Mouse (Mus musculus) intestine, postnatal 0 days (tissue): ENCODE results near the gene Crnkl1. TPM values are rescaled to one million over a fixed set of nuclear protein-coding genes. Genes with fewer than 3 reads are reported as not detected.

Experiments
- ATAC-seq: fragments of 200-750 bp; cut with Nextera tagmentation; 2 replicates; pipeline ENCODE4 v1.8.0; 2017; ENCODE audit warnings: mild to moderate bottlenecking, moderate TSS enrichment, moderate library complexity
- H3K27ac ChIP-seq: fragments of 300-500 bp; sonication (generic); 2 replicates; pipeline ENCODE4 v1.5.1; 2014; ENCODE audit warnings: mild to moderate bottlenecking, low read depth, low read length, moderate library complexity
- H3K27me3 ChIP-seq: fragments of 300-500 bp; sonication (generic); replicated peaks from 2 replicates; pipeline ENCODE4 v1.6.1; 2014; ENCODE audit warnings: low read length, mixed read lengths; ENCODE audit not compliant: control insufficient read depth, insufficient read depth
- H3K36me3 ChIP-seq: fragments of 300-500 bp; sonication (generic); 2 replicates; pipeline ENCODE4 v1.6.1; 2014; ENCODE audit warnings: mild to moderate bottlenecking, moderate library complexity; ENCODE audit not compliant: control insufficient read depth, insufficient read depth
- H3K4me1 ChIP-seq: fragments of 300-500 bp; sonication (generic); replicated peaks from 2 replicates; pipeline ENCODE4 v1.6.1; 2014; ENCODE audit warnings: antibody characterized with exemption, low read length, mixed read lengths; ENCODE audit not compliant: control insufficient read depth, insufficient read depth
- H3K4me2 ChIP-seq: fragments of 300-500 bp; sonication (generic); replicated peaks from 2 replicates; pipeline ENCODE4 v1.6.1; 2014; ENCODE audit warnings: low read depth, mild to moderate bottlenecking, moderate library complexity
- H3K4me3 ChIP-seq: fragments of 300-500 bp; sonication (generic); 2 replicates; pipeline ENCODE4 v1.5.1; 2014; ENCODE audit warnings: low read depth, low read length
- H3K9ac ChIP-seq: fragments of 300-500 bp; sonication (generic); 2 replicates; pipeline ENCODE4 v1.6.1; 2014; ENCODE audit warnings: mild to moderate bottlenecking, low read depth, low read length
- H3K9me3 ChIP-seq: fragments of 300-500 bp; sonication (generic); 2 replicates; pipeline ENCODE4 v1.6.1; 2016; ENCODE audit warnings: mixed run types; ENCODE audit not compliant: control insufficient read depth
- CTCF ChIP-seq: sonication (generic); IDR thresholded peaks from 2 replicates; pipeline ENCODE4 v1.5.1; 2016; ENCODE audit warnings: low read depth, mild to moderate bottlenecking, control low read depth, antibody characterized with exemption, moderate library complexity
- WGBS: fragments of 180-500 bp; shearing (Covaris S2); extraction: QIAGEN DNeasy Blood & Tissue Kit; methylation state at CpG from one replicate; pipeline ENCODE4 v1.1.7; 2014; 5-methylcytosine and 5-hydroxymethylcytosine counted together
- polyA plus RNA-seq: library from polyadenylated mRNA; unstranded; fragments of >200 nt; fragmentation: Nextera tagmentation; extraction: Ambion mirVana; gene quantifications from 2 replicates; pipeline ENCODE4 v1.2.1, GENCODE M21; 2015

The Crnkl1 gene
- polyA plus RNA-seq, 1 experiment from 2014 or later, result 12.6 TPM

- Histone ChIP-seq H3K9me3 (no peaks in the 10 kb centered on the region), H3K9ac (no peak overlapping the region), H3K4me2 (no peak overlapping the region), H3K4me1 (no peaks in the 10 kb centered on the region), H3K27me3 (no peaks in the 10 kb centered on the region), H3K27ac (no peak overlapping the region), H3K36me3 (no peaks in the 10 kb centered on the region), H3K4me3 (no peak overlapping the region)
- no peak for ATAC-seq
- TF ChIP-seq CTCF, result no peak
- 93% methylated on average over 20 of the region's 20 CpGs for WGBS
These were observed 36.6 kb upstream of the Crnkl1 start for GRCm38 (mm10) chr2:145971237-145972010.

GRCm38 (mm10) chr2:145970751-145971150, 35.9 kb upstream of the Crnkl1 start:
- Histone ChIP-seq H3K27me3 (no peaks in the 10 kb centered on the region), H3K4me1 (no peaks in the 10 kb centered on the region), H3K9me3 (no peaks in the 10 kb centered on the region), H3K4me3 (no peak overlapping the region), H3K27ac (no peak overlapping the region), H3K9ac (no peak overlapping the region), H3K4me2 (no peak overlapping the region), H3K36me3 (no peaks in the 10 kb centered on the region)
- no peak for ATAC-seq
- TF ChIP-seq CTCF, result no peak
- 81% methylated on average over 12 of the region's 12 CpGs for WGBS

- Histone ChIP-seq H3K4me1 (no peaks in the 10 kb centered on the region), H3K4me3 (no peak overlapping the region), H3K27ac (no peak overlapping the region), H3K9ac (no peak overlapping the region), H3K36me3 (no peaks in the 10 kb centered on the region), H3K9me3 (no peaks in the 10 kb centered on the region), H3K4me2 (no peak overlapping the region), H3K27me3 (no peaks in the 10 kb centered on the region)
- 87% methylated on average over 5 of the region's 5 CpGs for WGBS
- no peak for TF ChIP-seq CTCF
- ATAC-seq, result no peak
These were observed 27.0 kb upstream of the Crnkl1 start for GRCm38 (mm10) chr2:145961861-145962260.

- Histone ChIP-seq H3K4me3 (no peak overlapping the region), H3K4me1 (no peaks in the 10 kb centered on the region), H3K36me3 (no peaks in the 10 kb centered on the region), H3K9me3 (no peaks in the 10 kb centered on the region), H3K4me2 (no peak overlapping the region), H3K27me3 (no peaks in the 10 kb centered on the region), H3K9ac (no peak overlapping the region), H3K27ac (no peak overlapping the region)
- WGBS, result 79% methylated on average over 7 of the region's 7 CpGs
- no peak for TF ChIP-seq CTCF
- ATAC-seq, result no peak
These were observed 23.7 kb upstream of the Crnkl1 start for GRCm38 (mm10) chr2:145958551-145958950.

- Histone ChIP-seq H3K36me3 (no peaks in the 10 kb centered on the region), H3K9ac (no peak overlapping the region), H3K4me2 (no peak overlapping the region), H3K4me1 (no peaks in the 10 kb centered on the region), H3K27ac (no peak overlapping the region), H3K4me3 (no peak overlapping the region), H3K9me3 (no peaks in the 10 kb centered on the region), H3K27me3 (no peaks in the 10 kb centered on the region)
- WGBS, result 83% methylated on average over 6 of the region's 6 CpGs
- no peak for TF ChIP-seq CTCF
- ATAC-seq, result no peak
These were observed 23.3 kb upstream of the Crnkl1 start for GRCm38 (mm10) chr2:145958097-145958496.

- Histone ChIP-seq H3K9me3 (no peaks in the 10 kb centered on the region), H3K9ac (no peak overlapping the region), H3K27ac (no peak overlapping the region), H3K4me2 (no peak overlapping the region), H3K4me3 (no peak overlapping the region), H3K4me1 (no peaks in the 10 kb centered on the region), H3K36me3 (no peaks in the 10 kb centered on the region), H3K27me3 (no peaks in the 10 kb centered on the region)
- no peak for ATAC-seq
- 14% methylated on average over 4 of the region's 4 CpGs for WGBS
- TF ChIP-seq CTCF, result peak; percentile 86
These were observed 22.6 kb upstream of the Crnkl1 start for GRCm38 (mm10) chr2:145957450-145957849.
